Mouse (Mus musculus) heart, adult 2 months (tissue): ENCODE measurements around the gene Wnt9a. TPM values are rescaled to one million over a fixed set of nuclear protein-coding genes. Genes with fewer than 3 reads are reported as not detected.
A peak's percentile ranks its signal among the peaks of the same experiment; 100 is the strongest.

Experiments
- DNase-seq, 2 experiments: peaks; one replicate each; pipeline ENCODE4 v3.0.0; 2021
- H3K27ac ChIP-seq: fragments of 200-600 bp; 2 replicates; pipeline ENCODE4 v1.8.1; 2022
- H3K27me3 ChIP-seq: fragments of 200-500 bp; 2 replicates; pipeline ENCODE4 v1.6.1; 2012; ENCODE audit warnings: mild to moderate bottlenecking, low read length, inconsistent platforms, mixed read lengths; ENCODE audit not compliant: control insufficient read depth, insufficient read depth
- H3K36me3 ChIP-seq: fragments of 200-500 bp; 2 replicates; pipeline ENCODE4 v1.6.1; 2012; ENCODE audit warnings: low read length, inconsistent platforms; ENCODE audit not compliant: control insufficient read depth, insufficient read depth
- H3K4me1 ChIP-seq: fragments of 200-500 bp; 2 replicates; pipeline ENCODE4 v1.6.1; 2011; ENCODE audit warnings: low read length; ENCODE audit not compliant: control insufficient read depth, insufficient read depth
- H3K4me3 ChIP-seq: fragments of 200-600 bp; 2 replicates; pipeline ENCODE4 v1.8.1; 2022
- H3K79me2 ChIP-seq: fragments of 200-500 bp; replicated peaks from 2 replicates; pipeline ENCODE4 v1.6.1; 2012; ENCODE audit warnings: mild to moderate bottlenecking, inconsistent platforms, low read length, moderate library complexity, mixed read lengths; ENCODE audit not compliant: control insufficient read depth, insufficient read depth
- H3K9ac ChIP-seq: fragments of 200-500 bp; 2 replicates; pipeline ENCODE4 v1.6.1; 2012; ENCODE audit warnings: low read depth, mild to moderate bottlenecking, control low read depth, inconsistent platforms, low read length, mixed read lengths
- CTCF ChIP-seq: fragments of 200-600 bp; IDR thresholded peaks from 2 replicates; pipeline ENCODE4 v1.8.1; 2022; ENCODE audit warnings: antibody characterized with exemption, mild to moderate bottlenecking, moderate library complexity
- EP300 ChIP-seq: fragments of 200-500 bp; IDR thresholded peaks from 2 replicates; pipeline ENCODE4 v1.6.1; 2011; ENCODE audit warnings: low read depth, low read length, control low read depth; ENCODE audit not compliant: insufficient read depth
- POLR2A ChIP-seq: fragments of 200-500 bp; IDR thresholded peaks from 2 replicates; pipeline ENCODE4 v1.6.1; 2011; ENCODE audit warnings: mild to moderate bottlenecking, low read depth, low read length, control low read depth; ENCODE audit not compliant: insufficient read depth
- WGBS: fragments of 180-500 bp; shearing (Covaris S2); methylation state at CpG from one replicate; pipeline ENCODE4 v1.1.7; 2018; 5-methylcytosine and 5-hydroxymethylcytosine counted together
- intact Hi-C: fragments of 180-260 bp; cut with DNase I; formaldehyde crosslinking; loops from one replicate; pipeline ENCODE4 v1.15.1; 2025
- polyA plus RNA-seq: library from polyadenylated mRNA; depleted of rRNA; stranded (reverse); fragments of >200 nt; gene quantifications from 2 replicates; pipeline ENCODE4 v1.2.3, GENCODE M21; 2012
- total RNA-seq, 2 experiments: library from RNA; stranded (reverse); gene quantifications; 2 replicates each; pipeline ENCODE4 v1.2.3; 2021

The Wnt9a gene
- total and polyA plus RNA-seq, 3 experiments = 4.3 to 4.6 (median 4.6) TPM

GRCm38 (mm10) chr11:59264593-59264992 lies 42.1 kb upstream of the Wnt9a start:
- intact Hi-C loops = no loop called here
- no peak for DNase-seq
- Histone ChIP-seq H3K79me2 (no peaks in the 10 kb centered on the region), H3K4me1 (peaks cover 3% of the 10 kb centered on the region), H3K36me3 (no peaks in the 10 kb centered on the region), H3K4me3 (peak overlapping the region; percentile 52), H3K27me3 (peaks cover 14% of the 10 kb centered on the region), H3K27ac (no peak overlapping the region), H3K9ac (no peak overlapping the region)
- WGBS = 21% methylated on average over 8 of the region's 8 CpGs
- no peak for TF ChIP-seq EP300
- no peak for TF ChIP-seq CTCF
- no peak for TF ChIP-seq POLR2A

- H3K4me3 ChIP-seq = no peak overlapping the region
- peaks cover 3% of the 10 kb centered on the region for H3K4me1 ChIP-seq
- peaks cover 14% of the 10 kb centered on the region for H3K27me3 ChIP-seq
- no peaks in the 10 kb centered on the region for H3K79me2 ChIP-seq
- no peak overlapping the region for H3K9ac ChIP-seq
- H3K27ac ChIP-seq = no peak overlapping the region
- TF ChIP-seq POLR2A = no peak
- TF ChIP-seq CTCF = no peak
- no peak for TF ChIP-seq EP300
- 68% methylated on average over 8 of the region's 8 CpGs for WGBS
- H3K36me3 ChIP-seq = no peaks in the 10 kb centered on the region
- intact Hi-C loops = no loop called here
- no peak for DNase-seq
Measured at GRCm38 (mm10) chr11:59265154-59265813, 41.4 kb upstream of the Wnt9a start.

GRCm38 (mm10) chr11:59266727-59267126 lies 40.0 kb upstream of the Wnt9a start:
- intact Hi-C loops = no loop called here
- Histone ChIP-seq H3K9ac (no peak overlapping the region), H3K27ac (no peak overlapping the region), H3K4me1 (peaks cover 3% of the 10 kb centered on the region), H3K4me3 (no peak overlapping the region), H3K27me3 (peaks cover 14% of the 10 kb centered on the region), H3K36me3 (no peaks in the 10 kb centered on the region), H3K79me2 (no peaks in the 10 kb centered on the region)
- TF ChIP-seq CTCF (no peak), EP300 (no peak), POLR2A (no peak)
- WGBS = 25% methylated on average over 6 of the region's 6 CpGs
- no peak for DNase-seq

GRCm38 (mm10) chr11:59274184-59274583 lies 32.5 kb upstream of the Wnt9a start:
- Histone ChIP-seq H3K27ac (no peak overlapping the region), H3K4me1 (no peaks in the 10 kb centered on the region), H3K4me3 (no peak overlapping the region), H3K79me2 (no peaks in the 10 kb centered on the region), H3K9ac (no peak overlapping the region), H3K36me3 (no peaks in the 10 kb centered on the region), H3K27me3 (no peaks in the 10 kb centered on the region)
- TF ChIP-seq POLR2A (no peak), EP300 (no peak), CTCF (no peak)
- DNase-seq = no peak
- WGBS = 65% methylated on average over 3 of the region's 3 CpGs
- intact Hi-C loops = no loop called here

- no peak overlapping the region for H3K9ac ChIP-seq
- DNase-seq = no peak
- no peaks in the 10 kb centered on the region for H3K36me3 ChIP-seq
- H3K79me2 ChIP-seq = no peaks in the 10 kb centered on the region
- intact Hi-C loops = no loop called here
- TF ChIP-seq EP300 (no peak), CTCF (no peak), POLR2A (no peak)
- no peak overlapping the region for H3K27ac ChIP-seq
- no peaks in the 10 kb centered on the region for H3K27me3 ChIP-seq
- H3K4me3 ChIP-seq = no peak overlapping the region
- no peaks in the 10 kb centered on the region for H3K4me1 ChIP-seq
- WGBS = 18% methylated on average over 2 of the region's 2 CpGs
Measured at GRCm38 (mm10) chr11:59276877-59277276, 29.9 kb upstream of the Wnt9a start.

GRCm38 (mm10) chr11:59278047-59278446 lies 28.7 kb upstream of the Wnt9a start:
- no peaks in the 10 kb centered on the region for H3K27me3 ChIP-seq
- TF ChIP-seq POLR2A (no peak), CTCF (no peak), EP300 (no peak)
- 64% methylated on average over 4 of the region's 4 CpGs for WGBS

More at GRCm38 (mm10) chr11:59278047-59278446, 28.7 kb upstream of the Wnt9a start:
- Histone ChIP-seq H3K4me3 (no peak overlapping the region), H3K36me3 (no peaks in the 10 kb centered on the region), H3K9ac (no peak overlapping the region), H3K4me1 (no peaks in the 10 kb centered on the region), H3K27ac (no peak overlapping the region), H3K79me2 (no peaks in the 10 kb centered on the region)
- no peak for DNase-seq
- intact Hi-C loops = no loop called here
